Mouse (Mus musculus) B cell, adult (primary cell): ENCODE measurements around the gene Gm10428. TPM values are rescaled to one million over a fixed set of nuclear protein-coding genes. Genes with fewer than 3 reads are reported as not detected.

Experiments
- total RNA-seq: library from RNA; stranded (reverse); gene quantifications from 4 replicates; pipeline ENCODE4 v1.2.4, GENCODE M21; 2023; ENCODE audit not compliant: inconsistent age

Gene Gm10428
- not detected in 4 replicates for total RNA-seq

DNA sequence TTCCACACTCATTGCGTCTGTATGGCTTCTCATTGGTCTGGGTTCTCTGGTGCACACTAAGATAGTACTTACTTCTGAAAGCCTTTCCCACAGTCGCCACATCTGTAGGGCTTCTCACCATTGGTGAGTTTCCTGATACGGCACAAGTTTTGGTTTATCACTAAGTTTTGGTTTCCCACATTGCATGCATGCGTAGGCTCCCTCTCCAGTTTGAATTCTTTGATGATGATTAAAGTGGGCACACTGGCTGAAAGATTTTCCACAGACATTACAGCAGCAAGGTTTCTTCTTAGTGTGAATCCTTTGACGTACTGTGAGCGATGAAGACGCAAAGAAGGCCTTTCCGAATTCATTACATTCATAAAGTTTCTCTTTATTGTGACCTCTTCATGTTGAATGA lies at the start of gene Gm10428:
Gm10428 (plus strand) TSS at position 321 of the 400 bp plus-strand sequence.

DNA sequence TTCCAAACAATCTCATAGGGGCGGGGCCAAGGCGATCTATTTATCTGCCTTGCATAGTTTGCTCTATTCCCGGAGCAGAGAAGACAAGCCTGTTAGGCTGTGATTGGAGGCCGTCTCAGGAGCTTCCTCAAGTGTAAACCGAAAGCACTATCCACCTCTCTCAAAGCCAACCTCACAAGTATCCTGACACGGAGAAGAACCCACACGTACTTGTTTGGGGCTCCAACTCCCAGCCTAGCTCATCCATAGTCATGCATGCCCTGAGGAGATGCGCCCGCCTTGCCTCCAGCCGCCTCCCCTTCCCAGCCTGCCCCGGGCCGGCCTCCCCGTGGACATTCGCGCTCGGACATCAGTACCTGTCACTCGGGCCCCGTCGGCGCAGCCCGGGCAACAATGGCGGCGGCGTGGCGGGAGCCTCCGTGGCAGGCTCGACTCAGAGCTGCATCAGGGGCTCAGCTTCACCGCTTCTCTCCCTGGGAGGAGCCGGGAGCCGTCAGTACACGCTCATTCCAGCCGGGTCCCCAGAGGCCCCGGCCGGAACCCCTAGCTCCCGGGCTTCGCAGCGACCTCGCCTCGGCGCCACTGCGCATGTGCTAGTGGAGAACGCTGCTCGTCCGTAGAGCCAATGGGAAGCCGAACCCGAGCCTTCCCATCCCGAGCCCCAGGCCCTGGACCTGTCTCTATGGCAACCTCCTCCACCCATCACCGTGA lies 21.4 kb upstream of the Gm10428 start, which contains the start of gene Zfp287:
Zfp287 (minus strand) TSS at position 595 of the 711 bp plus-strand sequence.

DNA sequence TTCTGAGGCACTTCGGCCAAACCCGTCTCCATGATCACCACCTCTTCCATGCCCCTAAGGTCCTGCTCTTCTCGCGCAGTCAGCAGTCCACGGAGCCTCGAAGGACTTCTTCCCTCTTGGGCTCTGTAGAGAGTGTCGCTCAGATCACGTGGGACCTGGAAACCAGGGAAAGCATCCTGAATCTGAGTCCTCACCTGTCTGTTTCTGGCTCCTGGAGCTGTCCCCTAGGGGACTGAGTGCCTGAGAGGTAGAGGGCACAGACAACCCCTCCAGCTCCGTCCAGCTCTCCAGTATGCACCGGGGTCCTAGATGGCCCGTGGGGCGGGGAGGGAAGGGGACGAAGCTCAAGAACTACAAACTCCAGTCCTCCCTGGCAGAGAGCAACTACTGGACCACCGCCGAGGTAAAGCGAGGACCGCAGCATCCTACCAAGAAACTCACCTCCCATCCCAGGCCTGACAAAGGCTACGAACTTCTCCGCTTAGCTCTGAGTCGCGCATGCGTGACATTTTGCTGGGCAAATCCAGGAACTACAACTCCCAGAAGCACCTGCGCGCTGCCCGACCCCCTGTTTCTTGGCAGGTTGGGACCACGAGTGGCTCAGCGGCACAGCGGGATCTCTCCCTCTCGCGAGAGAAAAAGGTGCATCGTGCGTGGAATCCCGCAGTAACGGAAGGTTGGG lies 36.2 kb downstream of the Gm10428 start, which contains the start of gene Zfp286:
Zfp286 (minus strand) TSS at position 528 of the 682 bp plus-strand sequence.

Other genes with a start within 250 kb of the Gm10428 start
- 0.81 to 4.4 TPM (median 2.4 TPM) in 4 replicates for gene Cenpv, start 213.8 kb upstream of the Gm10428 start, total RNA-seq
- gene Ubb, start 201.9 kb upstream of the Gm10428 start, total RNA-seq, result 1,224 to 1,294 TPM (median 1,261 TPM) in 4 replicates
- gene Trpv2, start 178.6 kb upstream of the Gm10428 start, total RNA-seq, result 44.5 to 51.4 TPM (median 46.3 TPM) in 4 replicates
- 3.7 to 8.2 TPM (median 5.9 TPM) in 4 replicates for gene Lrrc75a, start 104.6 kb upstream of the Gm10428 start, total RNA-seq
- gene Mmgt2, start 104.4 kb upstream of the Gm10428 start, total RNA-seq, result 21.1 to 28.3 TPM (median 27.1 TPM) in 4 replicates
- gene Zfp287, start 21.2 kb upstream of the Gm10428 start, total RNA-seq, result 4.6 to 9.0 TPM (median 5.8 TPM) in 4 replicates
- 0.81 to 1.9 TPM (median 1.3 TPM) in 4 replicates for gene Zfp286, start 36.4 kb downstream of the Gm10428 start, total RNA-seq
- gene Trim16, start 67.1 kb downstream of the Gm10428 start, total RNA-seq, result 1.1 to 2.2 TPM (median 2.0 TPM) in 4 replicates
- gene Fbxw10, start 94.0 kb downstream of the Gm10428 start, total RNA-seq, result 6.9 to 7.6 TPM (median 7.2 TPM) in 4 replicates
- 13.4 to 18.5 TPM (median 14.8 TPM) in 4 replicates for gene Tvp23b, start 126.4 kb downstream of the Gm10428 start, total RNA-seq
- not detected in 4 replicates for gene Cdrt4, start 198.1 kb downstream of the Gm10428 start, total RNA-seq